12 mouse cellular contexts compared by ENCODE assay signal in genomic region chr9:89497399-89497749, GRCm38 (mm10).
DNase-seq lines count a peak whose midpoint lies in the region; ATAC-seq lines count a peak whose summit lies in the region.
"Had no signal": no experiment of that assay in that cellular context is flagged by ENCODE, and none has a peak within 500 bp of the region (broad histone marks: within the 10 kb centered on the region; RNA-seq: fewer than 3 reads in every experiment).

No protein-coding gene starts in this region.

- H3K9ac ChIP-seq in hindbrain, embryonic 12.5 days = no peak overlapping the region
- no peak overlapping the region for H3K9ac ChIP-seq in midbrain, embryonic 13.5 days (replicated peaks)

- H3K27ac ChIP-seq in hindbrain, embryonic 12.5 days = peak overlapping the region; percentile 90
- peak overlapping the region; percentile 33; the same call in 1 of the 2 replicates for H3K27ac ChIP-seq in midbrain, embryonic 13.5 days

- H3K36me3 ChIP-seq in hindbrain, embryonic 12.5 days = no peaks in the 10 kb centered on the region
- no peaks in the 10 kb centered on the region for H3K36me3 ChIP-seq in midbrain, embryonic 13.5 days

- DNase-seq in embryo, embryonic 10.5 days (ENCODE audit: low spot score) = peak; percentile 26
- DNase-seq in embryo, embryonic 9.5 days (ENCODE audit: extremely low spot score) = no peak
- peak; percentile 14 for DNase-seq in embryo, embryonic 11.5 days (ENCODE audit: low read depth, low spot score)
- no peak for DNase-seq in adipocyte (ENCODE audit: low spot score)
- DNase-seq in urinary bladder, postnatal 14 days (ENCODE audit: low spot score) = no peak
- no peak for DNase-seq in frontal cortex, postnatal 25 days (ENCODE audit: low spot score in 2 of 2)
- DNase-seq: heart, postnatal 36 days; lung, postnatal 14 days; thymus, adult 18-20 months had no signal

- ATAC-seq in hindbrain, embryonic 12.5 days (ENCODE audit: low FRiP score) = peak; percentile 89
- ATAC-seq in midbrain, embryonic 13.5 days = peak; percentile 85
- ATAC-seq: activated CD4-positive, CD25-positive, alpha-beta regulatory T cell, adult 4 months had no signal

- H3K27me3 ChIP-seq in hindbrain, embryonic 12.5 days = no peaks in the 10 kb centered on the region
- H3K27me3 ChIP-seq in midbrain, embryonic 13.5 days = no peaks in the 10 kb centered on the region

- H3K9me3 ChIP-seq in hindbrain, embryonic 12.5 days (replicated peaks) = no peaks in the 10 kb centered on the region
- H3K9me3 ChIP-seq in midbrain, embryonic 13.5 days = no peaks in the 10 kb centered on the region

- H3K4me3 ChIP-seq in hindbrain, embryonic 12.5 days = no peak overlapping the region
- H3K4me3 ChIP-seq in midbrain, embryonic 13.5 days (replicated peaks) = no peak overlapping the region

- H3K4me2 ChIP-seq in hindbrain, embryonic 12.5 days (replicated peaks) = peak overlapping the region; percentile 3; the same call in 1 of the 2 replicates
- no peak overlapping the region for H3K4me2 ChIP-seq in midbrain, embryonic 13.5 days (replicated peaks)

- 21% methylated on average over 6 of the region's 7 CpGs for WGBS in hindbrain, embryonic 12.5 days
- WGBS in midbrain, embryonic 13.5 days = 23% methylated on average over 7 of the region's 7 CpGs

- peaks cover 11% of the 10 kb centered on the region for H3K4me1 ChIP-seq in hindbrain, embryonic 12.5 days
- H3K4me1 ChIP-seq in midbrain, embryonic 13.5 days (replicated peaks) = 0 out of 2 replicates have a peak, but pooled peaks cover 7% of the 10 kb centered on the region

Comparison
In these comparisons a context has a peak if more than half of its experiments do, and no peak if none do; other contexts are left out.
1. DNase-seq: peak in embryo, embryonic 10.5 days (single experiment) and embryo, embryonic 11.5 days (single experiment); none in embryo, embryonic 9.5 days (single experiment), adipocyte (single experiment), urinary bladder, postnatal 14 days (single experiment) and frontal cortex, postnatal 25 days (0 of 2).